Mouse (Mus musculus): ENCODE measurements around the gene Erc2.
A peak's percentile ranks its signal among the peaks of the same experiment; 100 is the strongest.

The Erc2 gene

GRCm38 (mm10) chr14:28295145-28295544 lies 672.9 kb downstream of the Erc2 start:
- DNase-seq (ENCODE audit: low spot score), result no peak

- no peak for DNase-seq (ENCODE audit: low spot score)
These were observed 677.9 kb downstream of the Erc2 start for GRCm38 (mm10) chr14:28300095-28300494.

GRCm38 (mm10) chr14:28301251-28301650 lies 679.0 kb downstream of the Erc2 start:
- peak; percentile 41 for DNase-seq (ENCODE audit: low spot score)

GRCm38 (mm10) chr14:28304131-28304530 lies 681.9 kb downstream of the Erc2 start:
- DNase-seq (ENCODE audit: low spot score), result no peak

GRCm38 (mm10) chr14:28308661-28309060 lies 686.4 kb downstream of the Erc2 start:
- DNase-seq (ENCODE audit: low spot score), result no peak

GRCm38 (mm10) chr14:28316851-28317250 lies 694.6 kb downstream of the Erc2 start:
- DNase-seq (ENCODE audit: low spot score), result peak; percentile 11

GRCm38 (mm10) chr14:28321916-28322534 lies 699.8 kb downstream of the Erc2 start:
- DNase-seq (ENCODE audit: low spot score), result no peak

- DNase-seq (ENCODE audit: low spot score), result no peak
These were observed 701.0 kb downstream of the Erc2 start for GRCm38 (mm10) chr14:28323243-28323642.

- DNase-seq (ENCODE audit: low spot score), result no peak
These were observed 701.5 kb downstream of the Erc2 start for GRCm38 (mm10) chr14:28323727-28324126.

GRCm38 (mm10) chr14:28326456-28326855 lies 704.2 kb downstream of the Erc2 start:
- no peak for DNase-seq (ENCODE audit: low spot score)

GRCm38 (mm10) chr14:28328512-28328911 lies 706.3 kb downstream of the Erc2 start:
- DNase-seq (ENCODE audit: low spot score), result no peak

- no peak for DNase-seq (ENCODE audit: low spot score)
These were observed 708.9 kb downstream of the Erc2 start for GRCm38 (mm10) chr14:28331108-28331507.

GRCm38 (mm10) chr14:28332351-28332953 lies 710.2 kb downstream of the Erc2 start:
- no peak for DNase-seq (ENCODE audit: low spot score)

- no peak for DNase-seq (ENCODE audit: low spot score)
These were observed 716.9 kb downstream of the Erc2 start for GRCm38 (mm10) chr14:28339146-28339545.

- DNase-seq (ENCODE audit: low spot score), result peak; percentile 63
These were observed 726.9 kb downstream of the Erc2 start for GRCm38 (mm10) chr14:28349129-28349528.

- DNase-seq (ENCODE audit: low spot score), result no peak
These were observed 733.8 kb downstream of the Erc2 start for GRCm38 (mm10) chr14:28356031-28356430.

- no peak for DNase-seq (ENCODE audit: low spot score)
These were observed 737.3 kb downstream of the Erc2 start for GRCm38 (mm10) chr14:28359502-28359901.

GRCm38 (mm10) chr14:28359983-28360382 lies 737.8 kb downstream of the Erc2 start:
- no peak for DNase-seq (ENCODE audit: low spot score)

GRCm38 (mm10) chr14:28362336-28362735 lies 740.1 kb downstream of the Erc2 start:
- no peak for DNase-seq (ENCODE audit: low spot score)

- DNase-seq (ENCODE audit: low spot score), result no peak
These were observed 748.5 kb downstream of the Erc2 start for GRCm38 (mm10) chr14:28370713-28371112.

- DNase-seq (ENCODE audit: low spot score), result no peak
These were observed 749.4 kb downstream of the Erc2 start for GRCm38 (mm10) chr14:28371651-28372050.

GRCm38 (mm10) chr14:28375642-28376091 lies 753.4 kb downstream of the Erc2 start:
- no peak for DNase-seq (ENCODE audit: low spot score)

GRCm38 (mm10) chr14:28376208-28376805 lies 754.1 kb downstream of the Erc2 start:
- DNase-seq (ENCODE audit: low spot score), result no peak

Data from retina, embryonic 14.5 days (tissue).